Comparison of ENCODE assay signal across 38 mouse cellular contexts in genomic region chr8:83377231-83377630, GRCm38 (mm10). TPM values are rescaled to one million over a fixed set of nuclear protein-coding genes. Genes with fewer than 3 reads are reported as not detected.
"Had no signal": no experiment of that assay in that cellular context is flagged by ENCODE, and none has a peak within 500 bp of the region (broad histone marks: within the 10 kb centered on the region; RNA-seq: fewer than 3 reads in every experiment).

No protein-coding gene starts in this region.

- H3K36me3 ChIP-seq: embryonic facial prominence, embryonic 10.5 days; embryonic facial prominence, embryonic 12.5 days; embryonic facial prominence, embryonic 13.5 days; embryonic facial prominence, embryonic 15.5 days; forebrain, embryonic 10.5 days; forebrain, embryonic 12.5 days; forebrain, embryonic 15.5 days had no signal

- H3K9ac ChIP-seq: embryonic facial prominence, embryonic 12.5 days; embryonic facial prominence, embryonic 13.5 days; embryonic facial prominence, embryonic 15.5 days; forebrain, embryonic 12.5 days; forebrain, embryonic 13.5 days; forebrain, embryonic 15.5 days; forebrain, postnatal 0 days had no signal

- H3K4me2 ChIP-seq: embryonic facial prominence, embryonic 12.5 days; embryonic facial prominence, embryonic 13.5 days; embryonic facial prominence, embryonic 15.5 days; forebrain, embryonic 12.5 days; forebrain, embryonic 13.5 days; forebrain, embryonic 15.5 days had no signal

- H3K4me1 ChIP-seq: embryonic facial prominence, embryonic 10.5 days; embryonic facial prominence, embryonic 12.5 days; embryonic facial prominence, embryonic 13.5 days; embryonic facial prominence, embryonic 15.5 days; forebrain, embryonic 10.5 days; forebrain, embryonic 12.5 days; forebrain, embryonic 13.5 days; forebrain, embryonic 15.5 days had no signal

- DNase-seq: cerebellum, adult 9-11 months; cerebellum, postnatal 10 days; cerebellum, postnatal 14 days; cerebellum, postnatal 25 days; cerebellum, postnatal 36 days; embryo, embryonic 11 days; forebrain, postnatal 0 days; gastrocnemius, adult 2 months; gastrocnemius, postnatal 10 days; gastrocnemius, postnatal 14 days; gastrocnemius, postnatal 25 days; gastrocnemius, postnatal 36 days; heart, adult 11 months; heart, adult 18-20 months; heart, adult 2 months had no signal

- ATAC-seq: forebrain, embryonic 13.5 days; forebrain, embryonic 14.5 days; forebrain, embryonic 15.5 days; forebrain, embryonic 16.5 days; forebrain, postnatal 0 days had no signal

- H3K27ac ChIP-seq: embryonic facial prominence, embryonic 10.5 days; embryonic facial prominence, embryonic 12.5 days; embryonic facial prominence, embryonic 13.5 days; embryonic facial prominence, embryonic 15.5 days; forebrain, embryonic 10.5 days; forebrain, embryonic 12.5 days; forebrain, embryonic 13.5 days; forebrain, embryonic 15.5 days; gastrocnemius, adult 2 months; heart, adult 2 months had no signal

- H3K27me3 ChIP-seq: embryonic facial prominence, embryonic 12.5 days; embryonic facial prominence, embryonic 13.5 days; embryonic facial prominence, embryonic 15.5 days; forebrain, embryonic 12.5 days; forebrain, embryonic 13.5 days; forebrain, embryonic 15.5 days had no signal

- H3K9me3 ChIP-seq: embryonic facial prominence, embryonic 10.5 days; embryonic facial prominence, embryonic 12.5 days; embryonic facial prominence, embryonic 13.5 days; embryonic facial prominence, embryonic 15.5 days; forebrain, embryonic 10.5 days; forebrain, embryonic 12.5 days; forebrain, embryonic 13.5 days; forebrain, embryonic 15.5 days had no signal

- H3K4me3 ChIP-seq: embryonic facial prominence, embryonic 10.5 days; embryonic facial prominence, embryonic 12.5 days; embryonic facial prominence, embryonic 13.5 days; embryonic facial prominence, embryonic 15.5 days; erythroblast, embryonic 14.5 days; forebrain, embryonic 10.5 days; forebrain, embryonic 12.5 days; forebrain, embryonic 13.5 days; forebrain, embryonic 15.5 days; gastrocnemius, adult 2 months; heart, adult 2 months had no signal

RNA-seq across cellular contexts. Expression of gene Clgn, which starts 12.4 kb away (rescaled TPM):
- total RNA-seq: gastrocnemius, adult 18-20 months; gastrocnemius, adult 2 months; gastrocnemius, adult 8-10 months; gastrocnemius, postnatal 14 days; gastrocnemius, postnatal 25 days; gastrocnemius, postnatal 36 days; granulocyte monocyte progenitor cell, adult 5-6 weeks; heart, adult 18-20 months; heart, adult 2 months; heart, adult 8-10 months had no signal
- polyA plus RNA-seq: erythroblast, embryonic 14.5 days had no signal

RNA-seq across cellular contexts. Expression of gene Mgat4d, which starts 29.0 kb away (rescaled TPM):
- total RNA-seq: common myeloid progenitor, adult 5-6 weeks; forebrain, postnatal 0 days; gastrocnemius, adult 18-20 months; gastrocnemius, adult 2 months; gastrocnemius, adult 8-10 months; gastrocnemius, postnatal 10 days; gastrocnemius, postnatal 14 days; gastrocnemius, postnatal 25 days; gastrocnemius, postnatal 36 days; gastrocnemius, postnatal 4 days; granulocyte monocyte progenitor cell, adult 5-6 weeks; heart, adult 18-20 months; heart, adult 2 months; heart, adult 8-10 months had no signal
- polyA plus RNA-seq: cortical plate, adult 2 months; embryonic facial prominence, embryonic 10.5 days; embryonic facial prominence, embryonic 11.5 days; embryonic facial prominence, embryonic 12.5 days; embryonic facial prominence, embryonic 13.5 days; embryonic facial prominence, embryonic 14.5 days; embryonic facial prominence, embryonic 15.5 days; erythroblast, embryonic 14.5 days; forebrain, embryonic 10.5 days; forebrain, embryonic 11.5 days; forebrain, embryonic 12.5 days; forebrain, embryonic 13.5 days; forebrain, embryonic 14.5 days; forebrain, embryonic 15.5 days; forebrain, embryonic 16.5 days; forebrain, postnatal 0 days; frontal cortex, adult 2 months; gonadal fat pad, adult 2 months; heart, adult 2 months had no signal
